Mouse (Mus musculus): ENCODE measurements around the gene Tuba1b. TPM values are rescaled to one million over a fixed set of nuclear protein-coding genes. Genes with fewer than 3 reads are reported as not detected.

Tuba1b gene
- total and polyA plus RNA-seq, 3 experiments, result 1,149 to 2,960 (median 2,851) TPM

DNA sequence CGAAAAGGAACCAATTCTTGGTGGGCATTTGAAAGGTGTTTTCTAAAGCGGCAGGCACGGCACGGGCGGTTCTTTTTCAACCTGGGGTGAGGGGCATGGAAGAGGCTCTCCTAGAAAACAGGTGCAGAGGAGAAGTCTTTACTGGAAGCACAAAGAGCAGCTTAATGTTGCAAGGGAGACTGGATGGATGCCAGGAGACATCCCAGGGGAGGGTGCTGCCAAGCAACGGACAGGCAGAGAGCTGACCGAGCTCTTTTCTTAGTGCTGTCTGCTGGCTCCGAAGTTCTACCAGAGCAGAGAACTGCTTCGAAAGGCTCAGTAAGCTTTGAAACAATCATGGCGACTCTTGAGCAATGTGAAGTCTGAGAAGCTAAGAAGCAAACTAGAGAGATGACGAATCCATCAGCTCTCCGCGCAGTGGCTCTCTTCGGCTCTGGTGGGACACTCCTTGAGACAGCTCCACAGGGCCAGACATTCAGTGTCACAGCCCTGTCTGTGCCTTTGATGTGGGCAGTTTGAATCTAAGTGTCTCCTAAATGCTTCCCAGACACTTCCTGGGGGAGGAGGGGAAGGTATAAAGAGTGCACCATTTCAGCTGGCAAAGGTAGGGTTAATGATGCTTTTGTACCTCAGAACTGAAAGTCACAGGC, 43.5 kb upstream of the Tuba1b start:
- TF ChIP-seq JUND (conservative IDR thresholded peaks at IDR 0.05; ENCODE audit: low read depth, low read length) (no peak), EP300 (IDR thresholded peaks at IDR 0.05; ENCODE audit: low read length) (no peak), CHD2 (IDR thresholded peaks at IDR 0.05; ENCODE audit: low read length) (no peak), NRF1 (IDR thresholded peaks at IDR 0.05; ENCODE audit: low read depth, low read length) (no peak), MAX (IDR thresholded peaks at IDR 0.05; ENCODE audit: low read length) (no peak), MEF2A (IDR thresholded peaks at IDR 0.05; ENCODE audit: borderline replicate concordance, low read depth, low read length) (no peak), IRF4 (IDR thresholded peaks at IDR 0.05; ENCODE audit: low read depth, low read length) (no peak), TBP (conservative IDR thresholded peaks at IDR 0.05; ENCODE audit: low read depth, low read length) (no peak), PAX5 (IDR thresholded peaks at IDR 0.05; ENCODE audit: low read length) (no peak), USF2 (conservative IDR thresholded peaks at IDR 0.05; ENCODE audit: low read depth, low read length) (no peak), MYC (IDR thresholded peaks at IDR 0.05; ENCODE audit: low read depth, low read length) (no peak), MAZ (IDR thresholded peaks at IDR 0.05; ENCODE audit: low read depth, low read length) (no peak), NELFE (IDR thresholded peaks at IDR 0.05; ENCODE audit: low read depth, low read length) (no peak), ZKSCAN1 (IDR thresholded peaks at IDR 0.05; ENCODE audit: borderline replicate concordance, low read depth, low read length) (no peak), CHD1 (IDR thresholded peaks at IDR 0.05; ENCODE audit: low read depth, low read length) (no peak), SMC3 (IDR thresholded peaks at IDR 0.05; ENCODE audit: low read depth, low read length) (no peak), MAFK (IDR thresholded peaks at IDR 0.05; ENCODE audit: insufficient replicate concordance, low read length) (no peak), E2F4 (IDR thresholded peaks at IDR 0.05; ENCODE audit: insufficient replicate concordance, low read depth, low read length) (no peak), ZNF384 (IDR thresholded peaks at IDR 0.05; ENCODE audit: low read depth, low read length) (no peak), MXI1 (IDR thresholded peaks at IDR 0.05; ENCODE audit: low read depth, low read length) (no peak)
- DNase-seq (ENCODE audit: extremely low read depth), result no peak
- Histone ChIP-seq H3K27ac (ENCODE audit: insufficient read depth, low read depth) (no peak overlapping the region), H3K4me2 (ENCODE audit: insufficient read depth, low read depth, poor library complexity, severe bottlenecking) (no peak overlapping the region), H3K36me3 (replicated peaks in 1 of 2; ENCODE audit: control insufficient read depth in 1 of 2, insufficient read depth in 1 of 2, low read length in 1 of 2) (no peaks in the 10 kb centered on the region), H3K9me3 (replicated peaks; ENCODE audit: low read length) (no peaks in the 10 kb centered on the region), H3K4me3 (replicated peaks in 1 of 3; ENCODE audit: low read depth in 2 of 3, low read length in 2 of 3, poor library complexity in 1 of 3) (no peak overlapping the region), H3K9ac (ENCODE audit: insufficient read depth, low read depth) (no peak overlapping the region), H3K79me2 (replicated peaks; ENCODE audit: control insufficient read depth, extremely low read depth, insufficient read depth, poor library complexity, severe bottlenecking) (no peaks in the 10 kb centered on the region), H3K4me1 (ENCODE audit: control insufficient read depth in 1 of 2, insufficient read depth in 2 of 2) (peaks cover 3 to 12% of the 10 kb centered on the region in 2 experiments), H3K27me3 (replicated peaks) (peaks cover 3% of the 10 kb centered on the region)
- dilution Hi-C loops (cut with MboI; ENCODE audit: extremely low pct_ligation_motif_present, extremely low pct_unique_long_range_greater_than_20kb, low sequenced_read_pairs) (no loop called here), in situ Hi-C loops (cut with MboI; ENCODE audit: low pct_ligation_motif_present, low pct_unique_long_range_greater_than_20kb, low sequenced_read_pairs) (no loop called here)

Data from CH12.LX (cell line).